Mouse (Mus musculus): ENCODE results near the gene Vsig10.
"Not testable (repeated sequence)": the region's sequence is repeated elsewhere in the genome, so short reads cannot be mapped to it uniquely, and the experiment has no call there.

Vsig10 gene

DNA sequence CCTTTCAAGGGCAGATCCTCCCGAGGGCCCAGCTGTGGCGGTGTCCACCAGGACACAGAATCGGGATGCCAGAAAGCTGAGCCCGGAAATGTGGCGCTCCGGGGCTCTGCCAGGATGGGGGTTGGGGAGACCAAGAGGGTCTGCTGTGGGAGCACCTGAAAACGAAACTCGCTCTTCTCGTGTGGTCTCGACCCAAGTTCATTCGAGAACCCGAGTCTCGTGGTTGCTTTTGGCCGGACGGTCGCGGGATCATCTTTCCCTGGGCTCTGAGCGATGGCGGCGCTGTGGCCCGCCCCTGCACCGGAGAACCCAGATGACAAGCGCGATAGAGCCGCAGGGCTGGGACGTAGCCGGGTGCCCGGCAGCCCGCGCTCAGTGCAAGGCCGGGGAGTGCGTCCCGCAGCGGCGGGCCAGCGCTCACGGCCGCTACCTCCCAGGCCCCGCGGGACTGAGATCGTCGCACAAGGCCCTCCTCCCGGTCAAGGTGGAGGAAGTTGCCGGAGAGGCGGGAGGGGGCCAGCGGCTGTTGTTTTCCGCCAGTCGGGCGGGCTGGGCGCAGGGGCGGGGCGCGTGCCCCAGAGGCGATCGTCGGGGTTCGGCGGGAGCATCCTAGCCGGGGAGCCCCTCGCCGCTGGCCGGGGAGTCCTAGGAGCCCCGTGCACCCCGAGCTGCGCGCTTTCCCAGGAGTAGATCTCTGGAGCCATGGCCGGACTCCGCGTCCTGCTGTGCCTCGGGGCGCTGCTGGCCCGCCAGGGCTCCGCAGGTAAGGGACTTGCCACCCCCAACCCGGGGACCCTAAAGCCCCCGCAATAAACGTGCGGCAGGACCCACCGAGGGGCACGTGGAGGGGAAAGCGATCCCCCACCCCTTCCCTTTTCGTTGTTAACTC is at the start of gene Vsig10:
Gene Vsig10 (plus strand): TSS at position 343 of the 889 bp plus-strand sequence.
- peak; percentile 74 for DNase-seq (ENCODE audit: low read depth)

DNA sequence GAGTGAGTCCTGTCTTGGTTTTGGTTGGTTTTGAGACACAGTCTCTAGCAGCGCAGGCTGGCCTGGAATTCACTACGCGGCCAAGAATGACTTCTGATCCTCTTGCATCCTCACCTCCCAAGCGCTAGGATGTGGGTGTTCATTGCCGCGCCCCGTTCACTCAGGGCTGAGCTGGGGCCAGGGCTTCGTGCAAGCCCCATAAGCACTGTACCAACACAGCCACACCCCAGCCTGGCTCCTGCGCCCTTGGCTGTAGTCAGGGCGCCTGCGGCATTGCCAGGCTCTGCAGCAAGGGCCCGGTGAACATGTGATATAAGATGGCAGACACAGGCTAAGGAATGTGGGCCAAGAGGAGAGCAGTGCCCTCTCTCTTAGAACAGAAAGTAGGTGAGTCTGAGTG is 49.5 kb upstream of the Vsig10 start:
- no peak for DNase-seq (ENCODE audit: low read depth)

DNA sequence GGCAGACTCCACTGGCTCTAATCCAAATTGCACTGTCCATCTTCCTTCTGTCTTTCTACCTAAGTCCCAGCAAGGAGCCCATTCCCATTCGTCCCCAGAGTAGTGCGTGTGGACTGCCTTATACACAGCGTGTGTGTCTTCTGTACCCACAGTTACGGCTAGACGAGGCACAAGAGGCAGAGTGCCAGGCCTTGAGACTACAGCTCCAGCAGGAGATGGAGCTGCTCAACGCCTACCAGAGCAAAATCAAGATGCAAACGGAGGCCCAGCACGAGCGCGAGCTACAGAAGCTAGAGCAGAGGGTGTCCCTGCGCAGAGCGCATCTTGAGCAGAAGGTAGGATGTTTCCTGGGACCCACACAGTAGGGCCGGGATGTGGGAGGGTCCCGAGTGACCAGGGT is 46.9 kb upstream of the Vsig10 start:
- DNase-seq (ENCODE audit: low read depth), result no peak

DNA sequence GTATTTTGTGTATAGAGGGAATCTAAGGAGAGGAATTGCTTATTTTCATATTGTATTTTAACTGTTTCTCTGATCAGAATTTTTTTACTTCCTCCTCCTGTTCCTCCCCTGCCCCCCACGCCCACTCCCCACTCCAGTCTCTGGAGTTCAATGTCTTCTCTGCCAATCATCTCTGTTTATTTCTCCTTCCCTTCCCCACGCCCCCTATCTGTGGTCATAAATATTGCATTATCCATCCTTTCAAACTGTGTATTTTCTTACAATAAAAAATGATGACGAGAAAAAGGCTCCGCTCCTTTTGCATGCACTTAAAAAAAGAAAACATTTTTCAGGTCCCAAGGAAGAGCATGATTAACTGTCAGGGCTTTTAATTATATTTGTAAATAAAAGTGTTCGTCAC is 44.1 kb upstream of the Vsig10 start:
- peak; percentile 55 for DNase-seq (ENCODE audit: low read depth)

DNA sequence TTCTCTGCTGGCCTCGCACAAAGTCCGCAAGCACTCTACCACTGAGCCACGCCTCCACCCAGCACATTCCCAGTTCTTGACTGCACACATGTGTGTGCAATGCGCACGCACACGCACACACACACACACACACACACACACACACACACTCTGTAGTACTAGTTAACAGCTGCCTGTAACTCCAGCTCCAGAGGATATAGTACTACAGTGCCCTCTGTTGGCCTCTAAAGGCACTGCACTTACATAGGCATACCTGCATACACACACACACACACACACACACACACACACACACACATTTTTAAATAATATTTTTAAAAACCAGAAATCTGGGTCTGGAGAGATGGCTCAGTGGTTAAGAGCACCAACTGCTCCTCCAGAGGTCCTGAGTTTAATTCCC is 41.1 kb upstream of the Vsig10 start:
- DNase-seq (ENCODE audit: low read depth), result peak; percentile 38

DNA sequence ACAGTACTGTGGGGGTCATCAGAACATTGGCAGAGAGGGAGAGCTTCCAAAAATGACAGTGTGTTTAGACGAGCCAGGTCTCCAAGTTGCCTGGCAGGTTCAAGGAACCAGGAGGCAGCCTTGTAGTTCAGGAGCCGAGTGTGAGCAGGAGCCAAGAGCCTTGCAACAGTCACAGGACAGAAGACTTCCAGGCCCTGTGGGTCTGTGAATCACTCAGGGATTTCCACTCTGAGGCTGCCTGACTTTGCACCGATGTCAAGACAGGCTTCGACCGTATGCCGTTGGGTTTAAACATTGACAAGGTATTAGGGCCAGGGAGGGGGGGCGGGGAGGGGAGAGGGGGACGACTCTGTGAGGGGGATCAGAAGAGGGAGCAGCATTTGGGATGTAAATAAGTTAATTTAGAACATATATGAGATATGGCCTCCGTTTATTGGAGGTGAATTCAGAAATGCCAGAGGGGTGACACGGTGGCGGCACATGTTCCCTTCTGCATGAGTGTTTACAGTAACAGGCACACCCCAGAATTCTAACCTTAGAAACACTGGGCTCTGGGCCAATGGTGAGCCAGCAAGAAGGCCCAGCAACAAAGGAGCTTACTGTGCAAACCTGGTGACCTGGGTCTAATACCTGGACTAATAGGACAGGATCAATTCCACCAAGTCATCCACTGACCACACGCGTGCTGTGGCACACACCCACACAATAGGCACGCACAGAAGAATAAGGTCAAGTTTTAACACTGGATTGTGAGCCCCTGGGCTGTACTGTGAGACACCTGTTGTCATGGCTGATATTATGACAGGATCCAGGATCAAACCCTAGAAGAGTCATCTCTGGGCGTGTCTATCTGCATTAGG is 39.8 kb upstream of the Vsig10 start:
- DNase-seq (ENCODE audit: low read depth), result peak; percentile 72

DNA sequence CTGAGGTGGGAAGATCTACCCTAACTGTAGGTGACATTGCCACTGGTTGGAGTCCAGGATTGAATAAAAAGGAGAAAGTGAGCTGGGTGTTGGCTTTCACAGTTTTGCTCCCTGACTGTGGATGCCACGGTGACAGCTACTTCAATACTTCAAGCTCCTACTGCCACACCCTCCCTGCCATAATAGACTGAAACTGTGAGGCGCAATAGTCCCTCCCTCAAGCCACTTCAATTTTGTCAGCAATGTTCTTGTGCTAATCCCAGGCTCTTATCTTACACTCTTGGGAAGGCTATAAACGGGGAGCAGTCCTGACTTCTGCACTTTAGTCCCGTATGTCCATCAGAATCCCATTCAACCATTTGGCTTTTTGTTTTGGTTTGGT is 39.2 kb upstream of the Vsig10 start:
- DNase-seq (ENCODE audit: low read depth), result no peak

DNA sequence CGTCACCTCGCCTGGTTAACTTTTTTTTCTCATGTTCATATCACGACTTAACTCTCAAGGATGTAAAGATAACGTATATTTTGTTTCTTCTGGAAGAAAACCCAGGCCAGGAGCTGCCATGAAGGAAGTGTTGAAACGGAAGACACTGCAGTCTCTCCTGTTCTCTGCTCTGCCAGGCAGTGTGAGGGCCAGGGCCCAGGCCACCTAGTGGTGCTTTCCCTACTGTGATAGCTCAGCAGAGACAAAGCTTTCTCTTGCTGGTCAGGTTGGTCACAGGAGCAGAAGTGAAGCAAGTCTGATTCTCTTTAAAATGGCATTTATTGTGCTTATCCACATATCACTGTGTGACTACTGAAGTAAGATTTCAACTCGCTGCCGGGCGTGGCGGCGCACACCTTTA is 37.3 kb upstream of the Vsig10 start:
- DNase-seq (ENCODE audit: low read depth), result peak; percentile 62

DNA sequence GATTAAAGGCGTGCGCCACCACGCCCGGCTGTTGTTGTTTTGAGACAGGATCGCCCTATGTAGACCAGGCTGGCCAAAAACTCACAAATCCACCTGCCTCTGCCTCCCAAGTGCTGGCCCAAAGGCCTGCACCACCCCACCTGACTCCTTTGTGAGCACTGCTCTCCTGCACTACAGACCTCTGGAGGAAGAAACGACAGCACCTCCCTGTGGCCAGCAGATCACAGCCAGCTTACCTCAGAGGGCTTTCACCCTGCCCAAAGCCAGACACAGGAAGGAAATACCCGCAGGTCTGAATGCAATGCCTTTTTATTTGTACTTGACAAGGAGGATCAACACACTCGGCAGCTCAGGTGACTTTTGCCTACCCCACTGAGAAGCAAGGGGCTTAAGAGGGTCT is 36.5 kb upstream of the Vsig10 start:
- no peak for DNase-seq (ENCODE audit: low read depth)

DNA sequence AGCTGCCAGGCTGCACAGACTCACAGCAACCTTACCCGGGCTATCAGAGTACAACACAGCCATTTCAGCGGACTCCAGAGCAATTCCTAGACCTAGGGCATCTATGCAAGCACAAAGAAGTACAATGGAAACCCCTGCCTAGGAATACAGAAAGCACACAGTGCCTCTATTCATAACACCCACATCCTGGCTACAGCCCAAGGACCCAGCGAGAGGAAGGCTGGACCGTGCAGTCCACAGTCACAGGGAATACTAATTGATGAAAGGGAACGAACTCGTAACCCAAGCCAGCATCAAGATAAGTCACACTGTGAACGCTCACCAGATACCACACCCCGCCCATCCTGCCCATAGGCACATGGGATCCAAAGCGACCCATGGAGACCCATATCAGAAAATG is 34.9 kb upstream of the Vsig10 start:
- no peak for DNase-seq (ENCODE audit: low read depth)

DNA sequence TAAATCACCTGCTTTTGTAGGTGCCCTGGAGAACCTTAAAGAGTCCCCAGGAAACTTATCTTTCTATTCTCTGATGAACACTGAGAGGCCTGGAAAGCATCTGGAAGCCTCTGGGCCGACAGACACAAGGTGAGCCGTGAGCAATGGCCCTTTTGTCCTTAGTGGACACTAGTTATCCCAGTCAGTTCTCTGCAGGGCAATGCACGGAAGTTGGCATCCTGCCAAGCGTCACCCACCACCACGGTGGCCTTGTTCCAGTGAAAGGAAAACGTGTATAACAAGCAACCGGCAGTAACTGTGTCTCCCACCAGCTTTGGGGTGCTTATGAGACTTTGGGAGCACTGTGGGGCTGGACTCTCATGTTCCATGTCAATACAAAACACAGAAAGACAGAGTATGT is 34.2 kb upstream of the Vsig10 start:
- no peak for DNase-seq (ENCODE audit: low read depth)

DNA sequence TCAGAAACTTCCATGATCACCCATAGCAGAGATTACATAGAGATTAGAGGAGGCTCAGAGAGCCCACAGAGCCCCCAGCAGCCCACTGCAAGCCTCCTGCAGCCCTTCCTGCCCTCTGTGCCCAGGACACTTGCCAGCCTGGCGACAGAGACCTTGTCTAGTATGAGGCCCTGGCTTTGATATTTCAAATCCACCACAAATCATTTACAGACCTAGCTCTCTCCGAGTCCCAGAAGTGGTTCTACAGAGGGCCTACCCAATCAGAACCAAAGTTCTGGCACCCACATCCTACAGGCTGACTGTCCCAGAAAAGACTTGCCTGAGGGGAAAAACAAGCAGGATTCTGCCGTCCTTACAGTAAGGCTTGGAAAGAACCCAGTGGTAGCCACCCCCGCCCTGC is 33.6 kb upstream of the Vsig10 start:
- no peak for DNase-seq (ENCODE audit: low read depth)

DNA sequence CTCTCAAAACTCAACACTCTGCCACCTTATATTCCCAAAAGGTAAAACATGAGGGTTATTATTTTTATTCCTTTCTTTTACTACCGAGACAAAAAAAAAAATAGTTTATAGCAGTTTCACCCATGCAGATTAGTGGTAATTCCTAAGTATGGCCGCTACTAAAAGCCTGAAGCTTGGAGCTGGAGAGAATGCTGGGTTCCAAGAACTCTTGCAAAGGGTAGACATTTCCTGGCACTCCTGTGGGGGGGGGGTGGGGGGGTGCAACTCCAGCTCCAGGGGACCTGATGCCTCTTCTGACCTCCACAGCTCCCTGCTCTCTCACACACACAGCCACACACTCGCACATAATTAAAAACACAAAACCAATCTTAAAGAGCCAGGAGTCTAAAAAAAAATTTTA is 32.6 kb upstream of the Vsig10 start:
- peak; percentile 59 for DNase-seq (ENCODE audit: low read depth)

DNA sequence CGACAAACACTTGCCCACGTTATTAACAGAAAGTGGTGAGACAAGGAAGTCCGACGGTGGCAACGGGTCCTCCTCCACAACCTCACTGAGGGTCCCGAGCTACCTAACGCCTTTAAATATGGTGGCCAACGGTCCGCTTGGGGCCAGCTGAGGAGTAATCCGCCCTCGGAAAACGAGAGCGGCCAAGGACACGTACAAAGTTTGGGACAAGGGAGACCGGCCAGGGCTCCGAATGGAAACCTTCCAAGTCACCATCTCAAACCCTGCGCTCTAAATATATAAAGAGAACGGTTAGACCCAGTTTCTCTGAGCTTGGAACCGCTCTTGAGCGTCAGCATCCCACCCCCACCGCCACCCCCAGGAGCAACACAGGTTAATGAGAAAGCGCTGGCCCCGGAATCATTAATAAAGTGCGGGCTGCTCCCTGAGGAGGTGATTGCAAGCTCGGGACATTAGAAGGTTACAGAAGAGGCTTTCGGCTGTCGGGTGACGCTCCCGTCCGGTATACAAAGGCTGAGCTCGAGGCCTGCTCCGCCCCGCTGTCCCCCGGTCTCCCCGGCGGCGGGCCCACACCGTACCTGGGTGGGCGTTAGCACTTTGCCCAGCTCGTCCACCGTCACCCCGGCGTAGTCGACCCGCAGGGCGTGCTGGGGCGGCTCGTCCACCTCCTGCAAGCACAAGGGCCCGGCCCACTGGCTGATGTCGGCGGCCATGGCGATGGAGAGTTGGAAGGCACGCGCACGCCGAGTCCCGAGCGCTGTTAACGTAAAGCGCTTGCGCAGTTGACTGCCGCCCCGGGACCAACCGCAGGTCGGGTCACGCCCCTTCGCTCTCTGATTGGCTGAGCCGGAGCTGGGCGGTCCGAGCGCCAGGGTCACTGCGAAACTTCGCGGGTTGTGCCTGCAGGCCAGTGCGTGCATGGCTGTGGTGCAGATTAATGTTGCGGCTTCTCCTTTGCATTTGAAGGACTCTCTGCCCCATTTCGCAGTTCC is 31.8 kb upstream of the Vsig10 start, which contains the start of gene Pebp1:
Gene Pebp1 (minus strand): TSS at position 795 of the 992 bp plus-strand sequence.
- peak; percentile 98 for DNase-seq (ENCODE audit: low read depth)

DNA sequence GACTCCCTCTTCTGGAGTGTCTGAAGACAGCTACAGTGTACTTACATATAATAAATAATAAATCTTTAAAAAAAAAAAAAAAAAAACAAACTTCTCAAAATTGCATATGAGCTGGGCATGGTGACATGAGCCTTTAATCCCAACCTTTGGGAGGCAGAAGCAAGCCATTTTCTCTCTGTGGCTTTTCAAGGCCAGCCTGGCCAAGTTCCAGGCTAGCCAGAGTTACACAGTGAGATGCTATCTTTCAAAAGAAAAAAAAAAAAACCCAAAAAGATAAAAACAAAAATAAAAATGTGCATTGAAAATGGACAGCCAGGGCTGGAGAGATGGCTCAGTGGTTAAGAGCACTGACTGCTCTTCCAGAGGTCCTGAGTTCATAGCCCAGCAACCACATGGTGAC is 29.2 kb upstream of the Vsig10 start:
- no peak for DNase-seq (ENCODE audit: low read depth)

DNA sequence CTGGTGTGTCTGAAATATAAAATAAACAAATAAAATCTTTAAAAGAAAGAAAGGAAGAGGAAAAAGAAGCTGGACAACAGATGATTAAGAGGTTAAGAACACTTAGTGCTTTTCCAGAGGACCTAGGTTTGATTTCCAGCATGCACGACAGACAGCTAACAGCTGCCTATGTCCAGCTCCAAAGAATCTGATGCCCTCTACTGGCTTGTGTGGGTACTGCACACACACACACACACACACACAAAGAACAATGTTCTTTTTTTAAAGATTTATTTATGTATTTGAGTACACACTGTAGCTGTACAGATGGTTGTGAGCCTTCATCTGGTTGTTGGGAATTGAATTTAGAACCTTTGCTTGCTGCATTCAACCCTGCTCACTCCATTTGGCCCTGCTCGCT is 28.8 kb upstream of the Vsig10 start:
- DNase-seq (ENCODE audit: low read depth), result no peak

DNA sequence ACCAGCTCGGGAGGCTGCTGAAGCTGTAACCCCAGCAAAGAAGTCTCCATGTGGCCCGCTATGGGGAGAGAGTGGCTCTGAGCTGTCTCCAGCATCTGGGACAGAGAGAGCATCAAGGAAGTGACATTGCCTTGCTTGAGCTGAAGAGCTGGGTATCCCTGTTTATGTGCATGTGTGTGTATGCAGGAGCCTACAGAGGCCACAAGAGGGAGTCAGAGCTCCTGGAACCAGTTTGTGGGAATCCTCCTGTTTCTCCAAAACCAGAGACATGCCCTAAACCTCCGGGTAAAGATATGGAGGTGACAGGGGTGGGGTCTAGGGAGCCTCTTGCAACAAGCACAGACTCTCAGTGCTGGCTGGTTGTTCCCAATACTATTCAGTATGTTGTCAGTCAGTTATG is 27.6 kb upstream of the Vsig10 start:
- DNase-seq (ENCODE audit: low read depth), result no peak

DNA sequence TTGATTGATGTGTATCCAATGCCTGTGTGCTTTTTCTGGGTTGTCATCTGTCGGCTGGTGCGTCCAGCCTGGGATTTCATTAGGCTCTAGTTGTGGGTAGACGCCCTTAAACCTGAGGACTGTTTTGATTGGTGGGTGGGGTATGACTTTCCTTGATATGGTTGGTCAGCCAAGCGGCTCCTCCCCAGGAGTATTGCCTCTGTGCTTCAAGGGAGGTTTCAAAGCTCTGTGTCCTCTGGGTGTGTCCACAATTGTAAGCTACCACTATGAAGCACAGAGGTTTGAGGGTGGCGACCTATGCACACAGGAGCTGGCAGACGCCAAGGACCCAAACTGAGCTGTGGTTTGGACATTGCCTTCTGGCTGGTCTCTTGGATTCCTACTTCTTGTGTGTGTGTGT is 26.3 kb upstream of the Vsig10 start:
- no peak for DNase-seq (ENCODE audit: low read depth)

DNA sequence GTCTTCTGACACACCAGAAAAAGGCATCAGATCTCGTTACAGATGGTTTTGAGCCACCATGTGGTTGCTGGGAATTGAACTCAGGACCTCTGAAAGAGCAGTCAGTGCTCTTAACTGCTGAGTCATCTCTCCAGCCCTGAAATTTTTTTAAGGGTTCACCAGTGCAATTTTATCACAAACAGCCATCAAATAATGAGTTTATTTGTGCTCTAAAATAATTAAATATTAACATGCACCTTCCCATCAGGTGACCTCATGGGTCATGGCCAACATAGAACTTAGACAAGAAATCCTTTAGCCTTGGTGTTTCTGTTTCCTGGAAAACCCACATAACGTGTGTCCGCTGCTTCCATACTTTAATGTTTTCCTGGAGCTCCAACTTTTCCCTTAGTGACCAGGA is 25.1 kb upstream of the Vsig10 start:
- DNase-seq (ENCODE audit: low read depth), result not testable (repeated sequence)

DNA sequence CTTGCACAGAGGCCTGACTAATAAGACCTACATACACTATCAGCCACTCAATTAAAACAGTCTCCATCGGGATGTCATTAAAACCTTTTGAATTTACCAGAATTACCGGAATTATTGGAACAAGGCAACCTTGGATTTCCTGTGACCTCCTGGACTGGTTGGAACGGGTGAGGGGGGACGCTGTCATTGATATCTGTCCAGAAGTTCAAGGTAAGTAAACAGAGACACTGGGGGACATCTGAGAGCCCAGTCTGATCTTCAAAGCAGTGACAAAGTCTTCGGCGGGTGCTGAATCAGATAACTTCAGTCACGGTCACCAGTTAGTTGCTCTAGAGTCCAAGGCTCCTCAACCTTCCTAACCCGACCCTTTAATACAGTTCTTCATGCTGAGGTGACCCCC is 23.9 kb upstream of the Vsig10 start:
- DNase-seq (ENCODE audit: low read depth), result no peak

DNA sequence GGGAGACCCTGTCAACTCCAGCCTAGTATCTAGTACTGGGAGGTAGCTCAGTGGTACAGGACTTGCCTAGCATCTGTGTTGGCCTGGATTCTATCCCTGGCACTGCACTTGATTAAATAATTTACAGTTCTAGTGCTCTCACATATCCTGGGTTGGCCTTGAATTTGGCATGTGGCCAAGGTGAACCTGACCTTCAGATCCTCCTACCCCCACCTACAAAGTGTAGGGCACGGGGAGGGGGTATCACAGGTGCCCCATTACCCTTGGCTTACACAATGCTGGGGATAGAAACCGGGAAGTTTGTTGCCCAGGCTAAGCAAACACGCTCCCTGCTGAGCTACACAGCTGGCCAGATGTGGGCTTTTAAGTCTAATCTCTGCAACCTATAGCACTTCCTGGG is 16.0 kb upstream of the Vsig10 start:
- DNase-seq (ENCODE audit: low read depth), result no peak

All from NIH3T3 (cell line).